Mouse (Mus musculus) cerebral cortex, adult 2 months (tissue): ENCODE data around the gene Spock1.

Experiments
- WGBS: fragments of 180-500 bp; shearing (Covaris S2); methylation state at CpG from one replicate; pipeline ENCODE4 v1.1.7; 2018; 5-methylcytosine and 5-hydroxymethylcytosine counted together

Spock1 gene

DNA sequence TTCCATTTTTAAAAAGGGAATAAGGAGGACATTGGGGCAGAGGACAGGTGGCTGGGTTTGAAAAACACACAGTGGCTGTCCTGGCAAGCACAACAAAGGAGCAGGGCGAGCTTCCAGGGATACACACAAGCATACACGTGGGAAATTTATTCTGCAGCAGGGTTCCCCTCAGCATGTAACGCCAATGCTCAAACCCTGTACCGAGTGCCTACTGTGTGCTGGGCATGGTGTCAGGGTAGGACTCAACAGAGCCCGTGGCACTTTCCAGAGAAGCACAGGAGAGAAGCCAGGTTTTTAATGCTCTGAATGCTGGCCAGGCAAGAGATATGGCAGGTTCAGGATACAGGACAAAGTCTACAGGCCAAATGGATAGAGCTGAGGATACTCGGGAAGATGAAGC lies 101.8 kb downstream of the Spock1 start:
- 55% methylated on average over 6 of the region's 6 CpGs for WGBS

DNA sequence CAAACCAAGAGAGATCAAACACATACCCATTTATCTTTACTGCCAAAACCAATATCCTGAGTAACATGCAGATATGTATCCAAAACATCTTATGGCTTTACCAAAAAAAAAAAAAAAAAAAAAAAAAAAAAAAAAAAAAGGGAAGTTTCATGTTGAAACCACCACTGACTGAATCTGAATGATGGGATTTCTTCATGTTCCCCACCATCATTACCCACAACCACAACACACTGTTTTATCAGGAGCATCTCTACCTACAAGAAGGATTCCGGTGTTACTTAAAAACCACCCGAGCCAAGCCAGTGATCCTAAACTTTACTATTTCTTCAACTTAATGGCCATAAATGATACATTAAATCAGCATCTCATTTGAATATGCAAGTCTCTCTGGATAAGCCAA lies 109.5 kb downstream of the Spock1 start:
- 83% methylated on average over 2 of the region's 2 CpGs for WGBS

GRCm38 (mm10) chr13:57796951-57797692 lies 111.0 kb downstream of the Spock1 start:
- 69% methylated on average over 10 of the region's 10 CpGs for whole genome bisulfite sequencing

DNA sequence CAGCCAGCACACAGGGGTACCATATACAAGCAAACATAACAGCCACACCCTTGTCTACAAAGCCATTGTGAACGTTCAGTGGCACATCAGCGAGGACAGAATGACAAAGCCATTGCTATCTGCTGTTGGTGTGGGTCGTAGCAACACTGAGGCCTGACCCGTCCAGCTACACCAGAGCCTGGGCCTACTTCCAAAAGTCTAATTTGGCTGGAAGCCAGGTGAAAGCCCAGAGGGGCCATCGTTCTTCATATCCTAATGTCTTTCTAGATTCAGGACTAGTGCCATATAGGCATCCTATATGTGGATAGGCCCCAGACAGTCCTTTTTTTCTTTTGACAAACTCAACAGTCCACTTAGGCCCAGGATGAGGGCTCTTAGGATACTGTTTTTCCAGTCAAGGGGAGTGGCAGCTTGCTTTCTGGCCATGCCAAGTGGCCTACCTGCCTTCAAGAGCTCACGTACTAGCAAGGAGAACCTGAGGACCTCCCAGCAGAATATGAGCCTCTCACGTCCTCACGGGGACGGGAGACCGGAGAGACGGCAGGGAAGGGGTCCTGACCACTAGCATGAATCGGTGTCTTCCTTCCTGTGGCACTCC lies 114.4 kb downstream of the Spock1 start:
- WGBS: 75% methylated on average over 12 of the region's 12 CpGs

- 49% methylated on average over 5 of the region's 5 CpGs for WGBS
These were observed 118.3 kb downstream of the Spock1 start for GRCm38 (mm10) chr13:57789796-57790195.

GRCm38 (mm10) chr13:57788299-57788698 lies 119.8 kb downstream of the Spock1 start:
- WGBS: 92% methylated on average over 4 of the region's 4 CpGs

DNA sequence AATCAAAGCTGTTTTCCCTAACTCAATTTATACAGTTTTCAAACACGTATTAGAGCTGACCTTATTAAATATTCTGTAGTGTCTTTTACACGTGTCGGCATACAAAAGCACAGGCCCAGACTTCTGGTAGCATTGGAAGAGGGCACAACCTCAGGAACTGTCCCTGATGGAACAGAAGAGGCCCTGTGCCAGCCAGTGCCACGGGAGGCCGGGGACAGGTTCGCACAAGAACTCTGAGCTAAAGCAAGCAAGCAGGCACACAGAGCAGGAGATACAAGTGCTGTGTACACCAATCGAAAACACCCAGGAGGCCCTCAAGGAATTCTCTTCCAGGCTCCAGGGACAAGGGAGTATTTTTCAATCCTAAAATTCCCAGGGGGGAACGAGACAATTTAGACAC lies 121.9 kb downstream of the Spock1 start:
- WGBS: 69% methylated on average over 8 of the region's 8 CpGs

DNA sequence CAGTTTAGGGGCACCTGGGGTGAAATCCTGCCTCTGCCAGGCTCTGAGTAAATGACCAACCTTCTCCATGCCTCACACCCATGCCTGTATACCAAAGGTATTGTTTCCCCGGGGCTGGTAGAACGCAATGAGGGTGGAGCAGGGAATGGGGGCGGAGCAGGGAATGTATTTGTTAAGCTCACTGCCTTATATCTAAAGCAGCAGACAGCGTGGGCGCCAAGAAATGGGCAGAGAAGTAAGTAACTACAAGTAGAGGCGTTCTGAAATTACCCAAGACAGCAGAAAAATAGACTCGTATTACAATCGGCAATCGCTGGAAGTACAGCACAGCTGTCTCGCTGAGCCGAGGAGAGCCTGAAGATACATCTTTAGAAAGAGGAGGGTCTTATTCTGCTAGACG lies 125.2 kb downstream of the Spock1 start:
- WGBS: 36% methylated on average over 12 of the region's 12 CpGs

GRCm38 (mm10) chr13:57782107-57782561 lies 126.0 kb downstream of the Spock1 start:
- 48% methylated on average over 6 of the region's 6 CpGs for WGBS

DNA sequence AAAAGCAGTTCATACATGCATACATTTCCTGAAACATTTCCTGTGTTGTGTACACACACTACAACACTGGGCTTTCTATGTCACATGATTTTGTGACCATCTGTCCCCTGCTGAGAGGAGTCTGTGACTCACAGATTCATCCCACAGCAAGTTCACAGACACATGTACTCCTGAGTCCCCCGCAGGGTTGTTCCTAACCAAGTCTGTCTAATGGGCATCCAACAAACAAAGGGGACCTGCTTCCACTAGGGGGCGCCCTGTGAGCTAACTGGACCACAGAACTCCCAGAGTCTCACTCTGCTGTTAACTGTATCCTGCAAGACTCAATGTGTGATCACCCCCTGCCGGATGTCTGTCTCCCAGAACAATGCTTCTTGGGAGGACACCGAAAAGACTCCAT lies 129.0 kb downstream of the Spock1 start:
- WGBS: 58% methylated on average over 4 of the region's 4 CpGs

- WGBS: 77% methylated on average over 3 of the region's 3 CpGs
These were observed 129.6 kb downstream of the Spock1 start for GRCm38 (mm10) chr13:57778524-57778923.

GRCm38 (mm10) chr13:57771998-57772397 lies 136.1 kb downstream of the Spock1 start:
- 85% methylated on average over 6 of the region's 6 CpGs for WGBS

- WGBS: 58% methylated on average over 3 of the region's 3 CpGs
These were observed 141.4 kb downstream of the Spock1 start for GRCm38 (mm10) chr13:57766721-57767120.

DNA sequence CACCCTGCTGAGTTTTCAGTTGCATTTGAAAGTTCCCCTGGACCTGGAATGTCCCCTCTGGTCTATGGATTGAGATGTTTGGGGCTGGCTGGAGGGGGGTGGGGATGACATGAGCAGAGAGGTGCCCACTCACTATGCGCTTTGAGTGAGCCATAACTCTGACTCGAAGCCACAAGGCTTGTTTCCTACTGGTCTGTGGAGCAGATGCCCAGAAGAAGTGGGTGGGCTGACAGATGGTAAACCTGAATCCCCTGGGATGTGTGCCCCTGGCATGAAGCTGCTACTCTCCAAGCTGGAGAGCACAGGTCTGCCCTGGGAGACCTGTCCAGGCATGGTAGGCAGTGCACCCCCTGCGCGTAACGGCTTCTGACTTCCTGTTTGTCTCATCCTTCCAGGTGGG lies 147.0 kb downstream of the Spock1 start:
- 72% methylated on average over 5 of the region's 5 CpGs for WGBS

GRCm38 (mm10) chr13:57760618-57761017 lies 147.5 kb downstream of the Spock1 start:
- 70% methylated on average over 3 of the region's 3 CpGs for WGBS

DNA sequence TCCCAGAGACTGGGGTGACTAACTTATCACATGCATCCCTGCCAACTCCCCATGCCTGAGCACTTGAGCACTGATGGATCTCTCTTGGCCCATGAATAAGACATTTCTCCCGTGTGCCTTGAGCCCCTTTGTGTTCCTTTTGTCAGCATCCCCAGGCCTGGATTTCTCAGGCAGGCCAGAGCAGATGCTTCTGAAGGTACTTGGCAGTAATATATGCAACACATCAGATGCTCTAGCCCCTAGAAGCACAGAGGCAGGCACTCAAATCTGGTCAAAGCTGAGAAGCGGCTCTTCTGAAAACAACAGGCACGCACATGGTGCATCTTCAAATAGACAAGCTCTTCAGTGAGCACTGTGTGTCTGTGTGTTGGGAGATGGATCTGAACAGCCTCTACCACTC lies 151.8 kb downstream of the Spock1 start:
- 45% methylated on average over 3 of the region's 3 CpGs for WGBS

DNA sequence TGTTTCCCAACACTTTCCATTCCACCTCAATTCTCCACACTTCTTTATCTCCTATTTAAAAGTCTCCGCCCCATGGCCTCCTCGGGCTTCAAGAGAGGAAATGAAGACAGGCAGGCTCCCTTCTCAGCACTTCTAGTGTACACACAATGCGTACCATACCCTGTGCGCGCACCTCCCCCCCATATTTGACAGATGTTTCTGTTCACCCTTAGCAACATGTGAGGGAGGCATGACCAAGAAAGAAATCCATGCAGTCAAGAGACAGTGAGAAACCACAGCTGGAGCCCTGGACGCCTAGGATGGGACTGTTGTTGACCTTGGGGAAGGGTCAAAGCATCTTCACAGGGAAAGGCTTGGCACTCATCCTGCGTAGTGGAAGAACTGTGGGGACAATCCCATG lies 157.3 kb downstream of the Spock1 start:
- 93% methylated on average over 7 of the region's 7 CpGs for WGBS

DNA sequence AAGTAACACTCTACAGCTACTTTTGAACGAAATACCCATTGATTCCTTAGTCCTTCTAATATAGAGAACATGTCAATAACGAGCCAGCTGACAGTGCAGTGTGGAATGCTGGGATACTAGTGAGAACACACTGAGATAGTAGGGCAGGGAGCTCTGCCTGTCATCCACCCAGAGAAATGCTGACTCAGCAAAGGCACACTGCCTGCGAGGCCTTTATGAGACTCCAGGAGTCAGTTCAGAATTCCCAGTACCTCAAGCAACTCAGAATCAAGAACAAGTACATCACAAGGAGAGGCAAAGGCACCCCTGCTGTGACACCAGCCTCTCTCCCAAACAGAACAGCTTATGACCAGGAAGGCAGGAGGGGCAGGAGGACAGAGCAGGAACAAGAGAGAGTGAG lies 163.5 kb downstream of the Spock1 start:
- WGBS: 79% methylated on average over 3 of the region's 3 CpGs

DNA sequence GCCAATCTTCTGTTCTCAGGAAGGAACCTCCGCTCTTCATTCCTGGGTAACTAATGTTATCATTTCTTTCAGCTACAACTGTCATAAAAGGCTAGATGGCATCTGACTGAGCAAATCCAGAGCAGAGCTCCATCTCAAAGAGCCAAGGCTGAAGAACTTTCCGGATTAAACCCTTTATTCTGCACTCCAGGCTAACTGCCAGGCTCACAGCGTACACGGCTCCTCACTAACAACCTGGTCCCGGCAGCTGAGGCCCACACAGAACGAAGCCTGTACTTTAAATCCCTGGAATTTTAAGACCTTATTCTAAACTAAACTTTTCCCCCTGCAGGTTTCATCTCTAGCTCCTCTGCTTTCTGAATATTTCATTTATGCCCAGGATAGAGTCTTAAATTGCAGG lies 166.9 kb downstream of the Spock1 start:
- 40% methylated on average over 6 of the region's 6 CpGs for WGBS

DNA sequence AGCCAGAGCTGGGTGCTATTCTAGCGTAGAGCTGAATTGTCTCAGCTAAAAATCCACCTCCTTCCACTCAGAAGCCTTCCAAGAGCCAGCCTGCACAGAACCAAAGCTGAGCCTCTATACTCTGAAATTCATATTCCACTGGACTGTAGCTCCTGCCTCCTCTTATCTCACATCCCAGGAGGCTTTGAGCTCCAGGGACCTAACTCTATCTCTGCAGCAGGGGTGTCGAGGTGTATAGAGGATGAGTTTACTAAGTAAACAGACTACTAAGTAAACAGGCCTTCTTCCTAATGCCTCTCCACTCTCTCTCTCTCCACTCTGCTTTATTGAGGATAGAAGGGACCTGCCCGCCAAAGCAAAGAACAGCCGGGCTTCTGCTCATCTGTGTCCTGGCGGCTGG lies 167.7 kb downstream of the Spock1 start:
- WGBS: 69% methylated on average over 5 of the region's 5 CpGs

DNA sequence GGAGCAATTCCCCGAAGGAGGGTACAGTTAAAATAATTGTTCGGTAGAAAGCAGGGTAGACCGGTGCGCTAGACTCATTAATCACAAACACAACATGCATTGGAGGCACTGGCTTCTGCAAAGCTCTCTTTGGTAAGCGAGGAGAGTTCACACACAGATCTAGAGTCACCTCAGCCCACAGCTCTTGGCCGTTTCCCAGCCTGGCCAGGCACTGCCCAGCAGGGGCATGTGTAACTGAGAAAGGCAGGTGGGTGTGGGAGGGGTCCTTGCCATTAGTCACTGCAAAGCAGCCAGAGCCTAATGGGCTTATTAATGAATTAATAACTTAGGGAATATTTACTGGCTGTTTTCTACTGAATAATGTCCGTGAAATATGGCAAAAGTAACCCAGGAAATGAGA lies 172.1 kb downstream of the Spock1 start:
- 82% methylated on average over 7 of the region's 7 CpGs for WGBS

- 89% methylated on average over 4 of the region's 4 CpGs for WGBS
These were observed 173.6 kb downstream of the Spock1 start for GRCm38 (mm10) chr13:57734549-57734948.

DNA sequence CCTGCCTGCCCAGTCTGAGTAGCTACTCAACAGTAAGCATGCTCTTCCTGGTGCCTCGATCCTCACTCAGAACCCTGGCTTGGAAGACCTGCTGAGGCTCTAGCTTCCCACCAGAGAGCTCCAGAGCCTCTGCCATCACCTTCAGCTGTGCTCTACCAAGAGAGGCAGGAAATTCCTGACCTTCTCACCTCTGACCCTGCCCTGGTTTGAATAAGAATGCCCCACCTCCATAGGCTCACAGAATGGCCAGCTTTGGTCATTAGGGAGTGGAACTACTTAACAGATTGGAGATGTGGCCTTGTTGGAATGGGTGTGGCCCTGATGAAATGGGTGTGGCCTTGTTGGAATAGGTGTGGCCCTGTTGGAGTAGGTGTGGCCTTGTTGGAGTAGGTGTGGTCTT lies 174.6 kb downstream of the Spock1 start:
- 64% methylated on average over 1 of the region's 1 CpGs for WGBS

DNA sequence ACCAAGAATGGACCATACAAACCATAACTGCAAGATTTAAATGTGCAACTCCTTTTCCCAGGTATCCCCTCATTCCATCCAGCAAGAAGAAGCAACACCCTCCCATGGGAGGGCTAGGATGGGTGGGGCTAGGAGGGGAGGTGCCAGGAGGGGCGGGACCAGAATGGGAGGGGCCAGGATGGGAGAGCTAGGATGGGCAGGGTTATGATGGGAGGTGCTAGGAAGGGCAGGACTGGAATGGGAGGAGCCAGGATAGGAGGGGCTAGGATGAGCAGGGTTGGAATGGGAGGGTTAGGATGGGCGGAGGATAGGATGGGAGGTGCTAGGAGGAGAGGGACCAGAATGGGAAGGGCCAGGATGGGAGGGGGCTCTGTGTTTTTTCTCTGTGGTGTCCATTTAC lies 175.9 kb downstream of the Spock1 start:
- 68% methylated on average over 2 of the region's 2 CpGs for WGBS
